Mouse (Mus musculus): Measurements from ENCODE around the gene Rhoa.
"Not testable (repeated sequence)": the region's sequence is repeated elsewhere in the genome, so short reads cannot be mapped to it uniquely, and the experiment has no call there.

The Rhoa gene

DNA sequence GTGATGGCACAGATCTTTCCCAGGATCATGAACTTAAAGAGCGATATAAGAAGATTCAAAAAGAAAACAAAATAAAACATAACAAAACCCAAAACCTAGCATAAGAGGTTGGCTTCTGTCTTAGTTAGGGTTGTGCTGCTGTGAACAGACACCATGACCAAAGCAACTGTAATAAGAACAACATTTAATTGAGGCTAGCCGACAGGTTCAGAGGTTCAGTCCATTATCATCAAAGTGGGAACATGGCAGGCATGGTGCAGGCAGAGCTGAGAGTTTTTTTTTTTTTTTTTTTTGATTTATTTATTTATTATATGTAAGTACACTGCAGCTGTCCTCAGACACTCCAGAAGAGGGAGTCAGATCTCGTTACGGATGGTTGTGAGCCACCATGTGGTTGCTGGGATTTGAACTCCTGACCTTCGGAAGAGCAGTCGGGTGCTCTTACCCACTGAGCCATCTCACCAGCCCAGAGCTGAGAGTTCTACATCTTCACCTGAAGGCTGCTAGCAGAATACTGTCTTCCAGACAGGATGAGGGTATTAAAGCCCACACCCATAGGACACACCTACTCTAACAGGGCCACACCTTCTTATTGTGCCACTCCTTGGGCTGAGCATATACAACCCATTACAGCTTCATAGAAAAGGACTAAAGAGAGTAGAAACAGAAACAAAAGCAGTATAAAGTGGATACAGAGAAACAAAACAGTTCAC, 18.2 kb upstream of the Rhoa start:
- DNase-seq (ENCODE audit: low spot score), result not testable (repeated sequence)

DNA sequence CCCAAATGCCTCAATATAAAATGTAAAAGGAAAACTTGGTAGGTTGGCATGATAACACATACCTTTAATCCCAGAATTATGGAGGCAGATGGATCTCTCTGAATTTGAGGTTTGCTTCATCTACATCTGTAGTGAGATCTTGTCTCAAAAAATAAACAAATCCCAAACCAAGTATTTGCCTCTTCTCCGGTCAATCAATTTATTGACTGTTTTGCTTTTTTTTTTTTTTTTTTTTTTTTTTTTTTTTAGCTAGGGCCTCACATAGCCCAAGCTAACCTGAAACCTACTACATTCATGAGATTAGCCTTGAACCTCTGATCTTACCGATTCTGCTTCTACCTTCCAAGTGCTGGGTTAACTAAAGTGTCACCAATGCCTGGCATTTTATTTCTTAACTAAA, 16.6 kb upstream of the Rhoa start:
- no peak for DNase-seq (ENCODE audit: low spot score)

DNA sequence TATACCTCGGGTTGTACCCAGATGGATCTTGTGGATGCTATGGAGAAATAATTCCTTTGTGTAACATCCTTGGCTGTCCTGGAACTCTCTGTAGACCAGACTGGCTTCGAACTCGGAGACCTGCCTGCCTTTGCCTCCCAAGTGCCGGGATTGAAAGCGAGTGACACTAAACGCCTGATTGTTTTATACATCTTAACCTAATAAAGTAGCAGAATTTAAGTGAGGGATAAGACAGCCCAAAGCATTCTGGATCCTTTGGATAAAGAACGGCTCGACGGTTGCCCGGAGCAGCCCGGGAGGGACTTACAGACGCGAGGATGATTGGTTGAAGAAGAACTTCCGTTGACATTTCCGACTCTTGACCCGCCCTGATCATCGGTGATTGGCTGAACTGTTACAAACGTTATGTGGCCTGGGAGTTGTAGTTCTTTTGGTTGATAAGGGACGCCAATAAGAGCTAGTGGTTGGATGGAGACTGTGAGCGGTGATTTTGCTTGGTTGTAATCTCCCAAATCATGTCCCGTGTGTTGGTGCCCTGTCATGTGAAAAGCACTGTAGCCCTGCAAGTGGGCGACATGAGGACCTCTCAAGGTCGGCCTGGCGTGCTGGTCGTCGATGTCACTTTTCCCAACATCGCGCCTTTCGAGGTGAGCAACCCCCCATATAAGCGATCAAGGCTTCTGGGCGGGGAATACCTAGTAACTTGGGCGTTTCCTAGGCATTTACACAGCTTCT, 15.7 kb upstream of the Rhoa start, which contains the start of gene Nicn1:
Gene Nicn1, plus strand, starts transcription at position 414 of the 735 bp plus-strand sequence.
- DNase-seq (ENCODE audit: low spot score), result peak; percentile 93

DNA sequence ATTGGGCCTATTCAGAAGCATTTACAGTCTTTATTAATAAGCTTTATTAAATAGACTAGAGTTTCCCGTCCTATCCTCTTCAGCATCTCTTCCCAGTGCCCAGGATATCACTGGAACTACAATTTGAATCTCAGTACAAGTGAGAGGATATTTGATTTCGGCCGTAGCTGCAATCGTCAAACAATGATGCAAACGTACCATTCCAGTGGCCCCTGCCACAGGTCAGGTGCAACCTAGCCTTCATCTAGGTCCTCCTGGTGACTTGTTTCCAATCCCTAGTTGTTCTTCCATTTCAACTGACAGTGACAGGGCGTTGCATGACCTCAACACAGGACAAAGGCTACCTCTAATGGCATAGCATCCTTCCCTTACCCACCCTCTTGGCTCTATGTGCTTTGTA, 15.2 kb upstream of the Rhoa start:
- DNase-seq (ENCODE audit: low spot score), result no peak

DNA sequence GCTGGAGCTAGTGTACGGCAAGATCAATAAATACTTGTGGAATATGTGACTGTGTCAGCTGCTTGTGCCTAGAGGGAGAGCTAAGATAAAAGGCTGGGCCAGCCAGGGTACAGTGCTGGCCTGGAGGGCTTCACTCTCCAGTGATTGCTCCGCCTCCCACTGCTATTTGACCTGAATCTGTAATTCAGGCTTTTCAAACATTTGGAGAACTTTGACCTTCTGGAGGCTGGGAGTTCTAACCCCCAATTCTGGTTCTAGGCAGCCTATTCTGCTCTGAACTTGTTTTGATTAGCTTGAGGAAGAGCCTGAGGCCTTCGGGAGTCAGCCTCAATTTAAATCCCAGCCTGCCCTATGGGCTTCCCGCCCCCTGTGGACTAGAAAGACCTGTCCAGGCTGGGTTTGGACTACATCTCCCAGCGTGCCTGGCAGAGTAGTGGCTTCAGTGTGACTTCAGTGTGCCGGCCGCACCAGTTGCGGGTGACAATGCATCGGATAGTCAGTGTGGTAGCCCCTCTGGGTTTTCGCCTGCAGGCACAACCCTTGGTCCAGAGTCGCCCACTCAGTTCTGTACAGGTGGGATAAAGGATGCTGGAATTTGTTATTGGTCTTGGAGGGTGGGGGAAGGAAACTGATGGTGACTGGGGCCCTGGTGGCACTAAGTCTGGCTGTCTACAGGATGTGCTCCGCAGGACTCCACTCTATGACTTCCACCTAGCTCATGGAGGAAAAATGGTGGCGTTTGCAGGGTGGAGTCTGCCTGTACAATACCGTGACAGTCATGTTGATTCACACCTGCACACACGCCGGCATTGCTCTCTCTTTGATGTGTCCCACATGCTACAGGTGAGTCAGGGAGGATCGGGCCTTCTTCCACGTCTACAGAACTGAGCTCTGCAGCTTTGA, 9.2 kb upstream of the Rhoa start, which contains the start of gene Amt:
Gene Amt, plus strand, starts transcription at position 401 of the 903 bp plus-strand sequence.
- no peak for DNase-seq (ENCODE audit: low spot score)

DNA sequence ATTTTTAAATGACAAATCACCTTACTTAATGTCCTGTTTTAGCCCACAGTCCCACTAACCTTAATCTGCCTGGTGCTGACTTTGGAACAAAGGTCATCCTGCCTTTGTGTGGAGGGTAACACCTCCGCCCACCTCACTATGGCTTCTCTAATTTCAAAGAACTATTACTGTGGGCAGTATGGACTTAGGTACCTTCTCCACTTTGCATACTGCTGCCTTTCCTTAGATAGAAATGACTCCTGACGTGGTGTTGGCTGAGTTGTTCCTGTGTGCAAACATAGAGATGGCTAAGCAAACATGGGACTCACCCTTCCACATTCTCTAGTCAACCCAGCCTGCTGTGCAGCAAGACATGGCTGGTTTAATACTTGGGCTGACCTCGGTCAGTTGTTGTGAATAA, 4.1 kb upstream of the Rhoa start:
- no peak for DNase-seq (ENCODE audit: low spot score)

DNA sequence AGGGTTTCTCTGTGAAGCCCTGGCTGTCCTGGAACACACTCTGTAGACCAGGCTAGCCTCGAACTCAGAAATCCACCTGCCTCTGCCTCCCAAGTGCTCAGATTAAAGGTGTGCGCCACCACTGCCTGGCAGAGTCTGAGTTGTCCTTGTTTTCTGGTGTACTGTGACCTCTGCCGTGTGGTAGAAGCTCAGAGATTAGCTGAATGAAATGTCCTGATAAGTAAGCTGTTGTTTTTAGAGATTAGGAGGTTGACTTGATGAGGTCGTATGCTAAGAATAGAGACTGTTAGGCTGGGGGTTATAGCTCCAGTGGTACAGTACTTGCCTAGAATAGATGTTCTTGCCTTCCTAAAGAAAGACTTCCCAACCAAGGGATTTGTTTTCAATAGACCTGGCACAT, 1.2 kb upstream of the Rhoa start:
- DNase-seq (ENCODE audit: low spot score), result no peak

DNA sequence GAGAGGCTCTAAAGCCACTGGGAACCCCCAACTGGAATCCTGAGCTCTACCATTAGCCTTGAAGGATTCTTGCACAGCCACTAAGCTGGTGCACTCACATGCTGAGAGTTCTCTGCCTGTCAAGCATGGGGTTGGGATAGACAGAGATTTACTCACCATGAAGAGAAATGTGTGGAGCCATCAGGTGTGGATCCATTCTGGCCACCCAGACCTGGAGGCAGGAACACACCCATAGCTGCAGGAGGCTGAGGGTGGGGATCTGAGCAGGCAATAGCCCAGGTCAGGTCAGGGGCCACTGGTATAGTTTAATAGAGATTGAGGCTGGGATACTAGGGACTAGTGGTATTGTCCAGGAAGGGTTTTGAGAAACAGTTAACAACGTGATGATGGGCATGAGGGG, 759 bp upstream of the Rhoa start:
- DNase-seq (ENCODE audit: low spot score), result no peak

DNA sequence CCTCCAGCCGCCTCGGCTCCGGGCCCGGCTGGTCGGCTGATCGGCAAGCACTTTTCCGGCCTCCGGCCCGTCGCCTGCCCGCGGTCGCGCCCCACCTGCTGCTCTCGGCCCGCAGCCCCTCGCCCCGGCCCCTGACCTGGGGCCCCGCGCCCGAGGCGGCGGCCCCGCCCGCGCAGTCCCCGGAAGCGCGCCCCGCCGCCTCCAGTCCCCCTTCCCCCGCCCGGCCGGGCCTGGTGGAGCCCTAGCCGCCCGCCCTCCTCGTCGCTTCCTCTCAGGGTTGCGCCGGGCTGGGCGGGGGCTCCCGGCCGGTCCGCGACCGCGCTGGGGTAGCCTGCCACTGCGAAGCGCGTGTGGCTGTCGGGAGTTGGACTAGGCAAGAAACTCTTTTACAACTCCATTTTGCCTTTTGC, 647 bp downstream of the Rhoa start:
- peak; percentile 86 for DNase-seq (ENCODE audit: low spot score)

DNA sequence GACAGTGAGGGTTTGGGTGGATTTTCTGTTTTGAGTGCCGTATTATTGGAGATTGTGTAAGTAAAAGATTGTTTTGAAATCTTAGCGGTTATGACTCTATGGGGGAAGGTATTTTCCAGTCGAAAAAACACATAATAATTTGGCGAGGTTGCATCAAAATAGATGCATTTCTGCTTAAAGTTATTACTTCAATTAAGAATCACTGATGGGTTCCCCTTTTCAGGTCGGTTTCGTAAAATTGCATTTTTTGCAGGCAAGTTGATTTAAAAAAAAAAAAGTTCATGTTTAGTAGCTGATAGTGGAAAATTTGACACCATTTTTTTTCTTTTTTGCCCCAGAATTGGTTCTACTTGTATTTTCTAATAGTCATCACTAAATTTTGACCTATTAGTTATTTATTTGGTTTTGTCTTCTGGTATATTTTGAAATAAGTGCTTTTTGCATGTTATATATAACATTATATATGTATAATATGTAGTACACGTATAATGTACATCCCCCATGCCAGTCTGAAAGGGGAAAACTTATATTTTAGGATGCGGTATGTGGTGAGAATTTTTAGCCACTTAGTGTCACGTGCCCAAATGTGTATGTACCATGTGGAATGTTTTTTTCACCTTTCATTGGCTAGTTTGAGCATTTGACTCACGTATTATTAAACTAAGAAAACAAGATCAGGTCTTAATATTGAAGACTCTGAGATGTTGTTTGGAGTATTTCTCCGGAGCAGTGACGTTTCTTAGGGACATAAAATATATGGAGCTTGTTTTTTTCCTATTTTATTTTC, 1.3 kb downstream of the Rhoa start:
- DNase-seq (ENCODE audit: low spot score), result no peak

DNA sequence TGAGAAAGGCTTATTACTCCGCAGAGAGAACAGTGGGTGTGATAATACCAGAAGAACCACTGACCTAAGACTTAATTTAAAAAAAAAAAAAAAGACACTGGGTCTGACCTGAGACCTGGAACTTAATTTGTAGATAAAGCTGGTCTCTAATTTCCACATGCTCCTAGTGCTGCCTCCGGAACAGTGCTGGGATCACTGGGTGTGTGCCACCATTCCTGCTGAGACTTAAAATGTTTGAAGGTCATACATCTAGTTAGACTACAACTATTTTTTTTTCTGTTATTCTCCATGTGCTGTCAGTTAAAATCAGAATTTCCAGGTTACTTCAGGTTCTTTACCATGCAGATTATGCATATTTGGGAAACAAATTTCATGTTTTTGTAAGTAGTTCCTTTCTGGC, 2.2 kb downstream of the Rhoa start:
- DNase-seq (ENCODE audit: low spot score), result no peak

DNA sequence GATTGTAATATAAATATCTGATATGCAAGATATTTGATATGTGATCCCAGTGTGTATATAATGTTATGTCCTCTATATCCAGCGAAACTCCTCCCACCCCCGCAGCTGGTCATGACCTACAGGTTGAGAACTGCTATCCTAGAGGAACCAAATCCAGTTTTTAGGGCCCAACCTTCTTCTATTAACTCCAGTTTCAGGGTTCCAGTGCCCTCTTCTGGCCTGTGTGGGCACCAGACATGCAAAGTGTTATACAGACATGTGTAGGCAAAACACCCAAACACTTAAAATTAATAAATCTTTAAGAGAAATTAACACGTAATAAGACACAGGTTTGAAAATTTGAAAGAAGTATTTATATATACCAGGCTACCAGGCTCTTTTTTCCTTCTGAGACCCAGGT, 11.6 kb downstream of the Rhoa start:
- no peak for DNase-seq (ENCODE audit: low spot score)

DNA sequence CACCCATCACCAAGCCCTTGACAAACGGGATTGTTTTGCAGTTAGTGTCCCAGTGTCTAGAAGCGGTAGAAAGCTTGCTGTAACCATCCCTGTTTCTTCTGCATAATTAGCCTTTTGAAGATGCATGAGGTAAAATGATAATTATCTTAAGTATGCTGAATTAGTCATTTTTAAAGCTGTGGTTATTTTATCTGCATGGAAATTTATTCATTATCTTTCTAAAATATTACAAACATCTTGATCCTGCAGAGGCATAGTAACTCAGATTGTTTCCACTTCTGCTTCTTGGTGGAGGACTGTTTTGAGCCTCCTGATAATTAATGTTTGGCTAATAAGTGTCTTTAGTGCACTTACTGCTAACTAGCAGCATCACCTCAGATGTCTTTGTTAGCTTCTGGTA, 12.5 kb downstream of the Rhoa start:
- no peak for DNase-seq (ENCODE audit: low spot score)

DNA sequence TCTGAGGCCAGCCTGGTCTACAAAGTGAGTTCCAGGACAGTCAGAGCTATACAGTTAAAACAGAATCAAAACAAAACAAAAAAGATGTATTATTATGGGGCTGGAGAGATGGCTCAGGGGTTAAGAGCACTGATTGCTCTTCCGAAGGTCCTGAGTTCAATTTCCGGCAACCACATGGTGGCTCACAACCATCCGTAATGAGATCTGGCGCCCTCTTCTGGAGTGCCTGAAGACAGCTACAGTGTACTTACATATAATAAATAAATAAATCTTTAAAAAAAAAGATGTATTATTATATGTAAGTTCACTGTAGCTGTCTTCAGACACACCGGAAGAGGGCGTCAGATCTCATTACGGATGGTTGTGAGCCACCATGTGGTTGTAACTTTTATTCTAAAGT, 16.1 kb downstream of the Rhoa start:
- not testable (repeated sequence) for DNase-seq (ENCODE audit: low spot score)

DNA sequence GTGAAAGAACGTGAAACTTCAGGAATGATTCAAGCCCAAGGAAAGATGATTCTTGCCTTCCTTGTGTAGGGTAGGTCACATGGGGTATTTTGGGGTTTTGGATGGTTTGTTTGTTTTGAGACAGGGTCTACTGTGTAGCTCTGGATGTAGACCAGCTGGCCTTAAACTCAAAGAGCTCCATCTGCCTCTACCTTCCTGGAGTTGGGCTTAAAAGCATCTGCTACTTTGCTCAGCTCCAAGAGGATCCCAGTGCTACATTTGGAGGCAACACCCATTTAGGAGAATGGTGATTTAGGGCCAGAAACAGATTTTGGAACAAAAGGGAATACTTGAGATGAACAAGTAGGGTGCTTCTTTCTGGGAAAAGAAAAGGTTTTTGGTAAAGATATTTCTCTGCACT, 18.9 kb downstream of the Rhoa start:
- DNase-seq (ENCODE audit: low spot score), result no peak

DNA sequence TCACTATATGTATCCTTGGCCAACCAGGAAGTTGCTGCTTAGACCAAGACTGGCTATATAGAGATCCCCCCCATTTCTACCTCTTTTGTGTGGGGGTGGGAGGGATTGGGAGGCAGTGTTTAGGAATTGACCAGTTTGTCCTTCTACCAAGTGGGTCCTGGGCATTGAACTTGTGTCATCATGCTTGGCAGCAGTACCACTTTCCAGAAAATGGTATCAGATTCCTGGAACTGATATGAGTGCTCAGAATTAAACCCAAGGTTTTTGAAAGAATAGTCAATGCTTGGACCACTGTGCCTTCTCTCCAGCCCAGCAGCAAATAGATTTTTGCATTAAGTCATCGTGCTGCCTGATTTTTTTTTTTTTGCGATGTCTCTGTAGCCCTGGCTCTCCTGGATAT, 19.9 kb downstream of the Rhoa start:
- no peak for DNase-seq (ENCODE audit: low spot score)

DNA sequence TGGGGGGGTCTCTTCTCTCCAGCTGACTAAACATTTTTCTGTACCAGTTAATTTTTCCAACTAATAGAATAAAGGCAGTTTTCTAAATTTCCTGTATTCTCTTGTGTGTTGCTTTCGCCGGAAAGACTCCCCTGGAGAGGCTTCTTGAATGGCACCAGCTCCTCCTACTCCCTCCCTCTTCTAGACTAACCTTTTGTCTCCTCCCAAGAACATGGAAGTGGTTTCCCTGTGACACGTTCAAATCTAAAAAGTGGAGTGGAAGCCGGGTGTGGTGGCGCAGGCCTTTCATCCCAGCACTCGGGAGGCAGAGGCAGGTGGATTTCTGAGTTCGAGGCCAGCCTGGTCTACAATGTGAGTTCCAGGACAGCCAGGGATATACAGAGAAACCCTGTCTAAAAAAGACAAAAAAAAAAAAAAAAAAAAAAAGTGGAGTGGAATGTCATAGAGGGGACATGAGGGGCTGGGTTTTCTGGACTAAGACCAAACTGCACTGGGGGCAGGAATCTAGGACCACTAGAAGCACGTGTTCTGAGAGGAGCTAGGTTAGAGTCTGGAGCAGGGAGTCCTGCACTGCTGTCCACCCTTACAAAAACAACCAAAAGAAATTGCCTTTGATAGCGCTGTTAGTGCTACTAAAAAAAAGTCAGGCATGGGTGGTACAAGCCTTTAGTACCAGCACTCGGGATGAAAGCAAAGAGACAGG, 32.1 kb downstream of the Rhoa start:
- DNase-seq (ENCODE audit: low spot score), result no peak

DNA sequence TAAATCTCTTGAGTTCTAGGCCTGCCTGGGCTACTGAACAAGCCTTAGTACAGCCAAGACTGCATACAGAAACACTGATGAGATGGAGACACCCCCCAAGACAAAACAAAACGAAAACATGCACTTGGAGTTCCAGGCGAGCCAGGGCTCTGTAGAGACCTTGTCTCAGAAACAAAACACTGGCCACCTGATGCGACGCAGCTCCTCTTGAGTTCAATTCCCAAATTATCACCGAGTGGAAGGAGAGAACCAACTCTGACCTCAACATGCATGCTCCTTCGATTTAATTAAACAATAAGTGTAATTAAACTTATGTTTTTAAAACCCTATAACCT, 32.6 kb downstream of the Rhoa start:
- peak; percentile 10 for DNase-seq (ENCODE audit: low spot score)

DNA sequence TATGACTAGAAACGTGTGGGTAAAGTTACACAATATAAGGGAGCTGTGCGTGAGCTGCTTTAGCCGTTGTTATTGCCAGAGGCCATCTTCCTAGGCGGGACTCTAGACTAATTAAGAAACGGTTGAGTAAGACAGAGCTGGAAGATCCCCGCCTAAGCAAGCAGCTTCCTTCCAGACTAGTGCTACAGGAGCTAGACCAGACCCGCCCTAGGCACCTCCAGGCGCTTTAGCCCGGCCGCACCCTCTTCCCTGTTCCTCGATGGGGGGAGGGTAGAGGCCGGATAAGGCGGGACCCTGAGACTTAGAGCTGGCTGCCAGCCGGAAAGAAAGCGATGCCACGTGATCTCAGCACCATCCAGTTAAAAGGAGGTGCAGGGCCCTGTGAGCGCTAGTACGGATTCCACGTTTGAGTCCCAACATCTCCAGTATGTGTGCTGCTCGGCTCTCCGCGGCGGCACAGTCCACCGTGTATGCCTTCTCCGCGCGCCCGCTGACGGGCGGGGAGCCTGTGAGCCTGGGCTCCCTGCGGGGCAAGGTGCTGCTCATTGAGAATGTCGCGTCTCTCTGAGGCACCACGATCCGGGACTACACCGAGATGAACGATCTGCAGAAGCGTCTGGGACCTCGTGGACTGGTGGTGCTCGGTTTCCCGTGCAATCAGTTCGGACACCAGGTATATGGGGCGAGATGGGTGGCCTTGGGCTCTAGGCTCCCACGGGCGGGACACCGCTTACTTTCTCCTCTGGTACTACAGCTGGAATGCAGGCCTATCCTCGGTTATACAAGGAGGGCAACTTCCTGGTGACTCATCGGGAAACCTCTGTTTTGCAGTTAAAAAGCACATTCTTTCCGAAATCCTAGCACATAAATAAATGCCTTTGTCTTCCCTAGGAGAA, 33.2 kb downstream of the Rhoa start, which contains the start of gene Gpx1:
Gene Gpx1, plus strand, starts transcription at position 18 of the 896 bp plus-strand sequence.
- peak; percentile 94 for DNase-seq (ENCODE audit: low spot score)

DNA sequence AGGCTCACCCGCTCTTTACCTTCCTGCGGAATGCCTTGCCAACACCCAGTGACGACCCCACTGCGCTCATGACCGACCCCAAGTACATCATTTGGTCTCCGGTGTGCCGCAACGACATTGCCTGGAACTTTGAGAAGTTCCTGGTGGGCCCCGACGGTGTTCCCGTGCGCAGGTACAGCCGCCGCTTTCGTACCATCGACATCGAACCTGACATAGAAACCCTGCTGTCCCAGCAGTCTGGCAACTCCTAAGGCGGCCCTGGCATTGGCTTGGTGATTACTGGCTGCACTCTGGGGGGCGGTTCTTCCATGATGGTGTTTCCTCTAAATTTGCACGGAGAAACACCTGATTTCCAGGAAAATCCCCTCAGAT, 33.9 kb downstream of the Rhoa start:
- DNase-seq (ENCODE audit: low spot score), result peak; percentile 12

Data from T-cell, adult 2 months (primary cell).